Mouse (Mus musculus) v-Abl transformed pro-B cells (cell line): Measurements from ENCODE around the gene Wdr17.

Experiments
- in situ Hi-C, 2 experiments: fragments of 400-800 bp; cut with MboI; formaldehyde crosslinking; loops; one replicate each; pipeline ENCODE4 v1.15.1; 2025; ENCODE audit not compliant: unreplicated experiment in 2 of 2

Gene Wdr17

DNA sequence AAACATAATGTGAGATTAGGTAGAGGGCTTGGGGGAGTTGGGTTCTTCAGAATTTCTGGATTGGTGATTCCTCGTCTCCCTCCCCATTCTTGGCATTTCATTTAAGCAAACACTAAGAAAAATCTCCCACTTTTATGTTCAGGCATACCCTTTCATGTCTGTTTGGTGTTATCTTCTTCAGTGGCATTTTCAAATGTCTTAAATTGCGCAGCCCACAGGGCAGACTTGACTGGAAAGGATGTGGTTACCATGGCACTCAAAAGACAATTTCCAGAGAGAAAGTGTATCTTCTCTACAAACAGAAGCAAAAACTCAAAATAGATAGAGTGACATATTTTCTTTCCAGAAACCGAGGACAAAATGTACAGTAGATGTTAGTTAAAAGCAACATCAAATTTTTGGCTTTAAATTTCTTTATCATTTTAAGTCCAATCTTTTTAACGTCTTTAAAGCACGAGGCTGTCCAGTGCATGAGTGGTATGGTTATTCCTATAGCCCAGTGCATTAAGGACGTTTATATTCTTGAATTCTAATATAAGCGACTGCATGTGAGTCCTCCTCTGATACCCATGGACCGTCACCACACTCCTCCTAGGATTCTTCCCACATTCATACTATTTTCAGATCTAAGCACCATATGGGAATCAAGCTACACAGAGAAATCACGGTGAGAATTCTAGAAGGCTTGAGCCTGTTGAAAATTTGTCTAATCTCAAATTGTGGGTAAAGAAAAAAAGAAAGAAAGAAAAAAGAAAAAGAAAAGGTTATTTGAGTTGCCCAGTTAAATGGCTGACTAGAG, at the start of gene Wdr17:
TSS of gene Wdr17 (minus strand) at position 198 of the 799 bp plus-strand sequence.
- in situ Hi-C loops, result no loop called here

DNA sequence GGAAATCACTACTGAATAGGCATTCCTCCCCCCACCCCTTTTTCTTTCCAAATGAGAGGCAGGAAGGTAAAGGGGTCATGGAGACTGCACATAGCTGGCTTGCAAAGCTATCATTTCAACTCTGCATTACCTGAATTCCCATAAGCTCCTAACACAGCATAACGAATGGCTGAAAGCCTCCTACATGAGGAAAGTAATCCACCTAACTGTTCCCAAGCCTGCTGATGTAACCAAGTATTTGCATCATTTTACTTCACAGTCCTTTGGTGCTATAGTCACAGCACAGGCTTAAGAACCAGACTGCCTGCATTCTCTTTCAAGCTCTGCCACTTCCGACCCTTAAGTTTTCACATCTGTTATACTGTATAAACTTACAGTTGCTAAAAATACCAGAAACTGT, 45.3 kb upstream of the Wdr17 start:
- in situ Hi-C loops, result no loop called here

- in situ Hi-C loops, result no loop called here
Observed at GRCm38 (mm10) chr8:54924936-54925335, 38.0 kb upstream of the Wdr17 start.

DNA sequence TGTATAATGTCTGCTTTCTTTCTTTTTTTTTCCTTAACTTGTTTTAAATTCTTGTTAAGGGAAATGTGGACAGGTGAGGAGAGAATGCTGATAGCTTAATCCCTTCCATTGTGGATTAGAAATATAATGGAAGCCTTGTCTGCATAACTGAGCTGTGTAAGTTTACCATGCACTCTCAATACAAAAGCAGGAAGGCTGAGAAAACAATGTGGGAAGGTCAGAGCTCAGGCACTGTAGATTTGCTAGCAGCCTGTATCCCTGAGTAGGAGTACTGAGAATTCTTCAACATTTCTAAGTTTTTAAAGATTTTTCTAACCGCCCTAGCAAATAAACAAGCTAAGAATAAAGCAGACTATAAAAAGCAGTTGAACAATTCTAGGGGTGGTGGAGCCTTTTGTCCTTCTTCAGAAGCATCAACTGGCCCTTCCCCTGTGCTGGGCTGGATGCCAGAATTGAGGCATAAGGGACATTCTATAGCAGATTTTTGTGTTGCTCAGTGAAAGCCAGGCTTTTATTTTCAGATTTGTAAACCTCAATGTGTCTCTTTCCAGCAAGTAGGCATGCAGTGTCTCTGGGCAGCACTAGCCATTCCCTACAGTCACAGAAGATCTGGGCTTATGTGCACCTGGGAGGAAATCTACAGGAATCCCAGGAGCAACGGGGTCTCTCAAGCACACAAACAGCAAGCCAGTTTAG, 35.3 kb upstream of the Wdr17 start:
- in situ Hi-C loops, result no loop called here

DNA sequence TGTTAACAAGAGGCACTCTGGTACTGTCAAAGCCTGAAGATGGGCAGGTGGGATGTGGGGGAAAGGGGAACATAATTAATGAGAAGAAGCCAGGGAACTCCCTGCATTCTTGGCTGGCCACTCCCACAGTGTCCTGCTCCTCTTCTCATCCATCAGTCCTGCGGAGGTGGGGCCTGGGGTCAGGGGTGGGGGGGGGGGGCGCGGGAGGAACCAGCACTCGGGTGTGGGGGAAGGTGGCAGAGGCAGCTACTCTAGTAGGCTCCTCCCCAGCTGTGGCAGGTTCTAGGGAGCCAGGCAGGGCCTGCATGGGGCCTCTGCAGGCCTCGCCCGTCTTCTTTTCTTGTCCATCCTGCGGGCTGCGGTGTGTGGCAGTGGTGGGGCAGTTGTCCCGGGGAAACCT, 30.7 kb upstream of the Wdr17 start:
- in situ Hi-C loops, result no loop called here

- in situ Hi-C loops, result no loop called here
Observed at GRCm38 (mm10) chr8:54912891-54913290, 25.9 kb upstream of the Wdr17 start.

GRCm38 (mm10) chr8:54899444-54899843, 12.5 kb upstream of the Wdr17 start:
- in situ Hi-C loops, result no loop called here

- in situ Hi-C loops, result no loop called here
Observed at GRCm38 (mm10) chr8:54894637-54895322, 7.8 kb upstream of the Wdr17 start.

- in situ Hi-C loops, result no loop called here
Observed at GRCm38 (mm10) chr8:54894180-54894579, 7.2 kb upstream of the Wdr17 start.

DNA sequence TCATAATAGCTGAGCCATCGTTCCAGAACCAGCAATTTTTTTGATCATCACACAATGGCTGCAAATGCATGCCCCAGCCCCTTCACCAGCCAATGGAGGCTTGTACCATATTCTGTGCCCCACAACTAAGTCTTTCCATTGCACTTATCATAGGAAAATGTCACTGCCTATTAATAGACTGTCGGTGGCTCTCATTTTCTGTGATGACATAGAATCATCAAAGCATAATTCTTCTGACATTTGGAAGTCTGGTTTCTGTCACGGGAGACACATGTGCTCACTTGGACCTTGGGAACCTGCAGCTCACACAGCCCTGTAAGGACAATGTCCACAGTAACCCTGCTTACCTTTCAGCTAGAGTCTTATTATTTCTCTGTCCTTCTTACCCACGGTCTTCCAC, 424 bp downstream of the Wdr17 start:
- in situ Hi-C loops, result no loop called here

DNA sequence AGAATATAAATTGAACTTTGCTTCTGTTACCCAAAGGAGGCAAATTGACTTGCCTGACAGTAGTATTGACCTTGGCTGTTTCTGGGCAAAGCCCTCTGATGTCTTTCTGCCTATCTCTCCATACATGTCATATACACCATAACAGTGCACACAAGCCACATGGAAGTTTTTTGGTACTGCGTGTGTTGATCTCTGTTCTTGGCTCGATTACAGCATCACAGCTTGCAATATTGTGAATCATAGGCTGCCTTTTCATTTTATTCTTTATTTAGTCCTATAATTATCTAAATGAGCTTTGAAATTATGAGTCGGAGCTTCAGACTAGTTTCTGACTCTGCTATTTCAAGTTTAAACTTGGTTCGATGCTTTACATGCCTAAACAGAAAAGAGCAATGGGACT, 10.5 kb downstream of the Wdr17 start:
- in situ Hi-C loops, result no loop called here

DNA sequence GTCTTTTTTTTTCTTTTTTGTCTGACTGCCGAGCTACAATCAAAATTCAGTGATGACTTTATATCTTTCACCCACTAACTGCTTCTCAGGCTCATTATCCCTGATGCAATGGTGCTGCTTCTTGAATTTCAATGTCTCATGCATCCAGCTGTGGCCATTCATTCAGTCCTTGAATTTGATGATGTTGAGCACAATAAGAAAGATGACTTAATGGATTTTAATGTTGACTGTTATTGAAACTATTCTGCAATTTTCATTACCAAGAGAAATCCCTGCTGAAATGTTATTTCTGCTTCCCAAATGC, 22.3 kb downstream of the Wdr17 start:
- in situ Hi-C loops, result no loop called here

DNA sequence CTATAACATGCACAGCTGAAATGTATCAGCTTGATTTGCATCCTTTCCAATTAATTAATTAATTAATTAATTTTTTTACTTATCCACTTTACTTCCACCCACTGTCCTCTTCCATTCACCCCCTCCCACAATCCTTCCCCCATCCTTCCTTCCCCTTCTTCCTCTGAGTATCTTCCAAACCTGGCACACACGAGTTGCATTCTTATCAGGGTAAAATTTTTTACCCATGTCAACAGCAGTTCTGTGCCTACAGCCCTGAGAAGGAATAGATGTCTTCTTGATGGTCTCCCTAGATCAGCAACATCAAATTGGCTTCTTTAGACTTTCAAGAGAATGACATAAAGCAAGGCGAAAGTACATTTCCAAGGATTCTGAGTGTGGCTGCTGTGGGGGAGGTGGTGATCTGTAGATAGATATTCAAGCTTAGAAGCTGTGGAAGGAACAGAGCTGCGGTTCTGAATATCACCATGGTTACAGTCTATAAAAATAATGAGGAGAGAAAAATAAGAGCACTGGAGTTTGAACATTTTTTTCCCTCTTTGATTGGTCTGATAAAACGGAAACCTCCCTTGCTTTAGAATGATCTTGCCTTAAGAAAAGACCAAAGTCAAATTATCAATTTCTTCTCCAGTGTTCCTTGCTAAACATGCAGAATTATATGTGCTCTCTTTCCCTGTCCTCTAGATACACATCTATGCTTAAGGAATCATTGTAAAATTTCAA, 22.8 kb downstream of the Wdr17 start:
- in situ Hi-C loops, result no loop called here

DNA sequence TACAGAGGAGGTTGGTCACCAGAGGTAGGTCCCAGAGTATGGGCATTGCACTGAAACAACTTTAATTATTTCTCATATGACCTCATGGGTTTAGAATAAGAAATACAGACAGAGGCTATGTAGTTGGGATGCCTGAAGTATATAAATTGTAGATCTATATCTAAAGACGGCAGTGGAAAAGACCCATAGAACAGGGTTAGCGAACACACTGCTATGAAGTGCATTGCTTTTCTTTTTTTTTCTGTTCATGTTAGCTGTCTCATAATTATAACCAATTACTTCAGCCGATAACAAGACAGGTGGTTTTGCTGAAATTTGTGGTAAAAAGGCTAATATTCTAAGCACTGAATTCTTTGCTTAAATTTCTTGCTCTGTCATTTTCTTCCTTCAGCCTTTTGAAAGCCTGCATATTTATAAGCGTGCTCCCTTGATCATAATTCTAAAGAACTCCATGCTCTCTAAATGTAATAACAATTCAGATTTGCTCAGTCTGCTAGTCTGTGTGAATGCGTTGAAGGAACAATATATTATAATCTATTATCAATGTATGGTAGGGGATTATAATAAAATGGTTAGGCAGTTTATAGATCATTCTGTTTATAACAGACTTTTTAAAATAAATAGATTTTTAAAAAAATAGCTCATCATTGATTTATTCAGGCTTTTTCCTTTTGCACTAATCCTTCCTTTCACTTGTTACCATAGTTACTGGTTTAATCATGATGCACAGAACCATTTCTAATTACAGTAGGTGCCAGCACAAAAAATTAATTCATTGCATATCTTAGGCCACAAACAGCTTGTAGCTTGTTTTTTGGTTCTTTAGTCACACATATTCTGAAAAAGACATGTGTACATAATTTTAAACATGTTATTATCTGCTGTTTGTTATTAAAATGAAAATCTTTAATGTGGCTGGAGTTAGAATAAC, 50.7 kb downstream of the Wdr17 start:
- in situ Hi-C loops, result no loop called here

DNA sequence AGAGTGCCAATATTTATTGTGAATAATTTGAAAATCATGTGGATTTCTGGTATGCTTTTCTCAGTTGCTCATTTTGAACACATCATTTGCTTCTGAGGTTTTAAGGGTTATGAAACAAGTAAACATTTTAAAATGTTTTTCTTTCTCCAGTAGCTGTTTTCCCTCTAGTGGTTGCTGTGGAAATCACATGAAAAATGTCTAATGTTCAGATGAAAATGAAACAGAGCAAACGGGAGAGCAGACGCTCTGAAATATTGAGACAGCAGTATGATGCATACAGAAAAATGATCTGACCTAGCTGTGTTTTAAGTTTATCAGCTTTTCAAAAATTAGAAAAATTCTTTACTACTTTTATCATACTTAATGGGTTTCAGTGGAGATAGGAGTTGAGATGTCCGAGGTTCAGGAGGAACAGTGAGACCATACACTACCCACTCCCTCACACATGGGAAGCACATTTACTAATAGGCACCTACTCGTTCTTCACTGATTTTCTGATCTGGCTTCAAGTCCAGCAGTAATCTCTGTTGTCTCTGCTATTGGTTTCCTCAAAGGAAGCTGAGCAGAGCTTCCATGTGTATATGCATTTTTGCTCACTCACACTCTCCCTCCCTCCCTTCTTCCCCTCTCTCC, 57.1 kb downstream of the Wdr17 start:
- in situ Hi-C loops, result no loop called here

DNA sequence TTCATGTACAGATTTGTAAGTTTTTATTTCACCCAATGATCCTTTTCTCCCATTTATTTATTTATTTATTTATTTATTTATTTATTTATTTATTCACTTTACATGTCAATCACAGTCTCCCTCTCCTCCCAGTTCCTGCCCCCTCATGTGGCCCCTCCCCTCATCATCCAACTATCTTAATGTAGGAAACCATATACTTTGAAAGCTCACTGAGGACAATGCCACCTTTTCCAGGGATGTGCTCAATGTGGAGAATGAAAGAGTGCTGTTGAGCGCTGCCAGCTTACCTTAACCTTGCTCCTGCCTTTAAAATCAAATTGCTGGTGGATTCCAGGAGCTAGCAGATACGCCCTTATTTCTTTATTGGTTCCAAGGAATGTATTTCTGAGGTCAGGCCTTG, 59.0 kb downstream of the Wdr17 start:
- in situ Hi-C loops, result no loop called here

DNA sequence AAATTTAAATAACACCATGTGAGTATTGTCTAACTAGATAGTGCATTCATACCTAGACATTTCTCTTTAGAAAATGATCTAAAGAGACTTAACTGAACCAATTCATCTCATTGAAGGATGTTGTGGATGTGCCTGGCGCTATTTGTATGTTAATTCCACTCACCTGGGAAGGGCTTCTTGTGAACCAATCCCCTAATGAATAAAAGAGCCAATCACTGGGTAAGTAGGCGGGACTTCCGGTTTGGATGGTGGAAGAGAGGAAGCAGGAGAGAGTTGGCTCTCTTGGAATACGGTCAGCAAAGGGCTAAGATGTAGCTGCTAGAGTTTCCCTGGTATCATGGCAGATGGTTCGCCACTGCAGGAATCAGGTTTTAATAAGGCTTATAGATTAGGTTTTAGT, 64.0 kb downstream of the Wdr17 start:
- in situ Hi-C loops, result no loop called here

DNA sequence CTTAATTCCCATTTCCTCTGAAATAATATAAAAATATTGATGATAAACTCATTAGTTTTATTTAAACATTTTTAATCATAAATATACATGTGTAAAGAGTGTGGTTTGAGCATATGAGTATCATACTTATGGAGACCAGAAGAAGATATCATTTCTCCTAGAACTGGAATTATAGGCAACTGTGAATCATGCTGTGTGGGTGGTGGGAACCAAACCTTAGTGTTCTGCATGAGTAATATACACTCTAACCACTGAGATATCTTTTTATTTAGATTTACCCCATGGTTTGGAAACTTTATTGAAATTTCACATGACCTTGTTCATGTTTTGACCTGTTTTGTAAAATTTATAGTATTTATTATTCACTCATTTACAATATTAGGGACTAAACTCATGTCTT, 68.3 kb downstream of the Wdr17 start:
- in situ Hi-C loops, result no loop called here

GRCm38 (mm10) chr8:54808217-54808616, 78.8 kb downstream of the Wdr17 start:
- in situ Hi-C loops, result no loop called here

GRCm38 (mm10) chr8:54806173-54806572, 80.8 kb downstream of the Wdr17 start:
- in situ Hi-C loops, result no loop called here
